Mouse (Mus musculus): ENCODE data around the gene Ltb4r2. TPM values are rescaled to one million over a fixed set of nuclear protein-coding genes. Genes with fewer than 3 reads are reported as not detected.
A peak's percentile ranks its signal among the peaks of the same experiment; 100 is the strongest.

Gene Ltb4r2
- polyA plus RNA-seq, 1 experiment, result 5.6 TPM

- no peaks in the 10 kb centered on the region for H3K9me3 ChIP-seq
Measured at GRCm38 (mm10) chr14:55787731-55788130, 26.5 kb downstream of the Ltb4r2 start.

DNA sequence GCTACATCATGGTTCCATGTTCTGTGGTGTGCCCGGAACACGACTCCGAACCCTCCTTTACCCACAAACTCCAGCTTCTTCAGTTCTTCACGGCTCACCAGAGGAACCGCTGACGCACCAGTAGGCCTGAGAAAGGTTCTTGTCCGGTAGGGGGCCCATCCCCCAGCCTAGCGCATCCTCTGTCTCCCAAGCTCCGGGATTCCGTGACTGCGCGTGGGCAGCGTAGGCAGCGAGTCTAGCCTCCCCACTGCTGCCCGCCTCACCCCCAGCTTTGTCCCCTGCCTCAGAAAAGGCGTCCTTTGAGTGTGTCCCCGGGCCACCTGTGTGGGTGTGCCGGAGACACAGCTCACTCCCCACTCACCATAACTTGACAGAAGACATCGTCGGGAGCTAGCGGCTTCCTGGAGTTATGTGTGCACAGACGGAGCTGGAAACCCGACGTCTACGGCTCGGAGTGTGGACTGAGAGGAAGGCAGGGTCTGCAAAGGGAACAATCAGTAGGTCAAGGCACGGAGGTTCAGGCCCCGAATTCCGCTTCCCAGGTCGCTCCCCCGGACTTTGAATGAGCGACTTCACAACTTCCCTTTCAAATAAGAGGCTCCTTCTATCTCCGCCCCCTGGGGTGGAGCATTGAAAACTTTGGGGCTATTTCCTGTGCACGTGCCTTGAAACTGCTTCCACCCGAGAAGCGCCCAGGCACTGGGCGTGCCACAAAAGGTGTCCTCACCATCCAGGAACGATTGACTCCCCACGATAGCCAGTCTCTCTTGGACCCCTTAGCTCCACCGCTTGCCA, 27.2 kb downstream of the Ltb4r2 start, which contains the start of gene Ripk3:
Ripk3 (minus strand) TSS at position 610 of the 795 bp plus-strand sequence.
- peaks cover 35% of the 10 kb centered on the region for H3K36me3 ChIP-seq (replicated peaks; ENCODE audit: low read length)
- H3K9me3 ChIP-seq, result no peaks in the 10 kb centered on the region
- TF ChIP-seq FLI1 (IDR thresholded peaks at IDR 0.05; ENCODE audit: low read length) (no peak), GATA1 (IDR thresholded peaks at IDR 0.05; ENCODE audit: borderline replicate concordance, low read length) (no peak)
- peak within 1 kb of the TSS; percentile 92 for H3K4me3 ChIP-seq (replicated peaks)
- peaks cover 6% of the 10 kb centered on the region for H3K27me3 ChIP-seq (replicated peaks)
- H3K4me1 ChIP-seq, result peaks cover 17% of the 10 kb centered on the region

More at GRCm38 (mm10) chr14:55787731-55788130, 26.5 kb downstream of the Ltb4r2 start:
- H3K27me3 ChIP-seq (replicated peaks), result peaks cover 9% of the 10 kb centered on the region
- TF ChIP-seq FLI1 (IDR thresholded peaks at IDR 0.05; ENCODE audit: low read length), result no peak
- no peak for TF ChIP-seq GATA1 (IDR thresholded peaks at IDR 0.05; ENCODE audit: borderline replicate concordance, low read length)
- peaks cover 24% of the 10 kb centered on the region for H3K4me1 ChIP-seq
- peaks cover 35% of the 10 kb centered on the region for H3K36me3 ChIP-seq (replicated peaks; ENCODE audit: low read length)
- H3K4me3 ChIP-seq (replicated peaks), result peak overlapping the region; percentile 92

DNA sequence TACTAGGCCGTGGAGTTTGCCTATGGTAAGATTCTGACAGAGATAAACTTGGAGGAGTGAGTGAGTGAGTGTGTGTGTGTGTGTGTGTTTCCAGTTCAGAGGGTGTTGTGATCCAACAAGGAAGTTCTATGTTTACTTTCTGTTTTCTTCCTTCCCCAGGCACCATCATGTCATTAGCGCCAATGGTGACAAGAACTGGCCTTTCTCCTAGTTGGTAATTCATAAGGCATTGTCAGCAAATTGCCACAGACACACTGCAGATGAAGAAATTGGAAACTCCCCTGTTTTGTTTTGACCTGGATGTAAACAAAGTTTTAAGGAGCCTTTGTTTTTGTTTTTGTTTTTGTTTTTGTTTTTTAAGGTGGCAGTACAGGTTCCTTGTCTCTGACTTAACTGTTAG, 32.2 kb downstream of the Ltb4r2 start:
- TF ChIP-seq GATA1 (IDR thresholded peaks at IDR 0.05; ENCODE audit: borderline replicate concordance, low read length) (no peak), FLI1 (IDR thresholded peaks at IDR 0.05; ENCODE audit: low read length) (no peak)
- no peak overlapping the region for H3K4me3 ChIP-seq (replicated peaks)

DNA sequence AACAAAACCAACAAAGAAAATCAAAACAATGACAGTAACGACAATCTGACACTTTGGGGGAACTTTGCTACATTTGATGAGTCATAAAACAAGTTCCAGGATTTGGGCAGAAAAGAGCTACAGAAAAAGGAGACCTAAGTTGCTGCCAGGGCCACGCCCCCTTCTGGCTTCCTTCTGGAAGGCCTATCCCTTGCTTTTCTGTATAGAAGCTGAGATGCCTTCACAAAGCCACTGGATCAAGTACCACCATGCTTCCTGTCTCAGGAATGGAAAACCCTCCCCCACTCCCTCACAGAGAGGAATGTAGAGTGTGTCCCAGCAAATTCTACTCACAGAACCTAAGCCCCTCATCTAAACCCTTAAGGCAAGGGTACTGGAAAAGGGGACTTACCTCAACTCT, 32.7 kb downstream of the Ltb4r2 start:
- TF ChIP-seq GATA1 (IDR thresholded peaks at IDR 0.05; ENCODE audit: borderline replicate concordance, low read length) (no peak), FLI1 (IDR thresholded peaks at IDR 0.05; ENCODE audit: low read length) (no peak)
- Histone ChIP-seq H3K9me3 (no peaks in the 10 kb centered on the region), H3K4me1 (peaks cover 23% of the 10 kb centered on the region), H3K27me3 (replicated peaks) (no peaks in the 10 kb centered on the region), H3K4me3 (replicated peaks) (no peak overlapping the region), H3K36me3 (replicated peaks; ENCODE audit: low read length) (no peaks in the 10 kb centered on the region)

More for the DNA sequence above, 32.2 kb downstream of the Ltb4r2 start:
- peaks cover 28% of the 10 kb centered on the region for H3K4me1 ChIP-seq
- H3K27me3 ChIP-seq (replicated peaks), result no peaks in the 10 kb centered on the region
- H3K9me3 ChIP-seq, result no peaks in the 10 kb centered on the region
- no peaks in the 10 kb centered on the region for H3K36me3 ChIP-seq (replicated peaks; ENCODE audit: low read length)

DNA sequence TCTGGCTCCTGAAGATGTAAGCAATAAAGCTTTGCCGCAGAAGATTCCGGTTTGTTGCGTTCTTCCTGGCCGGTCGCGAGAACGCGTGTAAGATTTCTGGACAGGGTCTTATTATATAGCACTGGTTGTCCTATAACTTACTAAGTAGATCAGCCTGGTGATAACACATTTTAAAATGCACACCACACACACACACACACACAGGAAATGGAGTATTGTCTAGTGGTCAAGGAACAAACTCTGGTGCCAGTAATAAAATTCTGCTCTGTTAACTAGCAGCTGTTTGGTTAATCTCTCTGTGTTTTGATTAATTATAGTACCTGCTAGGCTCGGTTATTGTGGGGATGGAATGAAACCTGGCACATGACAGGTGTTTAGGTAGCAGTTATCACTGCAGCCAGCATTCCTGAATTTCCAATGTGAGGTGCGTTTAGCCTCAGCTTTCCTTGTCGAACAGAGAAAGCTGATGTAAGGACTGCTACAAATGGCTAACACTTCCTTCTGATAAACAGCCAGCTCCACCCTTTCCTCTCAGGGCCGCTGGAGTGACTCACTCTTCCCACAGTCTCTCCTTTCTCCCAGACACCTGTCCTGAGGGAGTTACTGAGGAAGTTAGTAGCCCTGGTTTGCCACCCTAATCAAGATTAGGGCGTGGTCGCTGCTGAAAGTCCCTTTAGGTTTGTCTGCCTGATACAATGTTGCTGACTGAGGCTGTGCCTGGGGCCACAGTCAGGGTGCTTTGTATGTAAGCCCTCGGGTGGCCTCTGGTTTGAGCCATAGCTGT, 34.3 kb downstream of the Ltb4r2 start:
- Histone ChIP-seq H3K9me3 (no peaks in the 10 kb centered on the region), H3K4me3 (replicated peaks) (peak overlapping the region; percentile 62), H3K27me3 (replicated peaks) (no peaks in the 10 kb centered on the region), H3K4me1 (peaks cover 22% of the 10 kb centered on the region), H3K36me3 (replicated peaks; ENCODE audit: low read length) (no peaks in the 10 kb centered on the region)
- no peak; the same call in 2 of the 3 replicates for TF ChIP-seq GATA1 (IDR thresholded peaks at IDR 0.05; ENCODE audit: borderline replicate concordance, low read length)
- no peak for TF ChIP-seq FLI1 (IDR thresholded peaks at IDR 0.05; ENCODE audit: low read length)

Other genes with a start within 250 kb of the Ltb4r2 start
- gene Nrl, start 236.4 kb upstream of the Ltb4r2 start, polyA plus RNA-seq (2012; ENCODE audit: insufficient read depth, low replicate concordance), result not detected in 2 replicates
- gene Pck2, start 221.2 kb upstream of the Ltb4r2 start, polyA plus RNA-seq (2012; ENCODE audit: insufficient read depth, low replicate concordance), result 19.1 and 50.7 TPM in 2 replicates
- 11.5 and 17.6 TPM in 2 replicates for gene Dcaf11, start 201.4 kb upstream of the Ltb4r2 start, polyA plus RNA-seq (2012; ENCODE audit: insufficient read depth, low replicate concordance)
- gene A730061H03Rik, start 201.0 kb upstream of the Ltb4r2 start, polyA plus RNA-seq (2012; ENCODE audit: insufficient read depth, low replicate concordance), result not detected in 2 replicates
- not detected in 2 replicates for gene Fitm1, start 185.8 kb upstream of the Ltb4r2 start, polyA plus RNA-seq (2012; ENCODE audit: insufficient read depth, low replicate concordance)
- 66.3 and 162 TPM in 2 replicates for gene Psme1, start 183.3 kb upstream of the Ltb4r2 start, polyA plus RNA-seq (2012; ENCODE audit: insufficient read depth, low replicate concordance)
- 2.0 and 18.9 TPM in 2 replicates for gene Emc9, start 176.1 kb upstream of the Ltb4r2 start, polyA plus RNA-seq (2012; ENCODE audit: insufficient read depth, low replicate concordance)
- 23.2 and 78.2 TPM in 2 replicates for gene Psme2, start 170.3 kb upstream of the Ltb4r2 start, polyA plus RNA-seq (2012; ENCODE audit: insufficient read depth, low replicate concordance)
- gene Rnf31, start 169.7 kb upstream of the Ltb4r2 start, polyA plus RNA-seq (2012; ENCODE audit: insufficient read depth, low replicate concordance), result 17.1 and 20.4 TPM in 2 replicates
- gene Irf9, start 157.9 kb upstream of the Ltb4r2 start, polyA plus RNA-seq (2012; ENCODE audit: insufficient read depth, low replicate concordance), result 40.0 and 114 TPM in 2 replicates
- 1.4 and 9.7 TPM in 2 replicates for gene Rec8, start 143.4 kb upstream of the Ltb4r2 start, polyA plus RNA-seq (2012; ENCODE audit: insufficient read depth, low replicate concordance)
- 12.4 and 38.3 TPM in 2 replicates for gene Ipo4, start 125.5 kb upstream of the Ltb4r2 start, polyA plus RNA-seq (2012; ENCODE audit: insufficient read depth, low replicate concordance)
- 0.64 and 4.9 TPM in 2 replicates for gene Gm49378, start 123.5 kb upstream of the Ltb4r2 start, polyA plus RNA-seq (2012; ENCODE audit: insufficient read depth, low replicate concordance)
- 5.8 and 9.0 TPM in 2 replicates for gene Tm9sf1, start 117.6 kb upstream of the Ltb4r2 start, polyA plus RNA-seq (2012; ENCODE audit: insufficient read depth, low replicate concordance)
- gene Tssk4, start 111.2 kb upstream of the Ltb4r2 start, polyA plus RNA-seq (2012; ENCODE audit: insufficient read depth, low replicate concordance), result 0.23 TPM in 1 of 2 replicates, not detected in the other
- 3.3 and 20.1 TPM in 2 replicates for gene Mdp1, start 100.9 kb upstream of the Ltb4r2 start, polyA plus RNA-seq (2012; ENCODE audit: insufficient read depth, low replicate concordance)
- gene Gmpr2, start 89.5 kb upstream of the Ltb4r2 start, polyA plus RNA-seq (2012; ENCODE audit: insufficient read depth, low replicate concordance), result 12.5 and 39.5 TPM in 2 replicates
- gene Nedd8, start 89.3 kb upstream of the Ltb4r2 start, polyA plus RNA-seq (2012; ENCODE audit: insufficient read depth, low replicate concordance), result 10.8 and 102 TPM in 2 replicates
- 15.6 and 18.7 TPM in 2 replicates for gene Tinf2, start 79.6 kb upstream of the Ltb4r2 start, polyA plus RNA-seq (2012; ENCODE audit: insufficient read depth, low replicate concordance)
- gene Tgm1, start 47.5 kb upstream of the Ltb4r2 start, polyA plus RNA-seq (2012; ENCODE audit: insufficient read depth, low replicate concordance), result 1.1 and 2.7 TPM in 2 replicates
- 9.5 and 9.9 TPM in 2 replicates for gene Rabggta, start 39.2 kb upstream of the Ltb4r2 start, polyA plus RNA-seq (2012; ENCODE audit: insufficient read depth, low replicate concordance)
- 1.2 and 3.7 TPM in 2 replicates for gene Dhrs1, start 15.7 kb upstream of the Ltb4r2 start, polyA plus RNA-seq (2012; ENCODE audit: insufficient read depth, low replicate concordance)
- gene Nop9, start 15.7 kb upstream of the Ltb4r2 start, polyA plus RNA-seq (2012; ENCODE audit: insufficient read depth, low replicate concordance), result 18.3 and 25.1 TPM in 2 replicates
- 1.5 and 3.3 TPM in 2 replicates for gene Cideb, start 3.0 kb upstream of the Ltb4r2 start, polyA plus RNA-seq (2012; ENCODE audit: insufficient read depth, low replicate concordance)
- 24.2 and 36.1 TPM in 2 replicates for gene Ltb4r1, start 4.5 kb downstream of the Ltb4r2 start, polyA plus RNA-seq (2012; ENCODE audit: insufficient read depth, low replicate concordance)
- gene Adcy4, start 22.7 kb downstream of the Ltb4r2 start, polyA plus RNA-seq (2012; ENCODE audit: insufficient read depth, low replicate concordance), result not detected in 2 replicates
- 38.4 and 95.9 TPM in 2 replicates for gene Ripk3, start 27.4 kb downstream of the Ltb4r2 start, polyA plus RNA-seq (2012; ENCODE audit: insufficient read depth, low replicate concordance)
- gene Nfatc4, start 61.7 kb downstream of the Ltb4r2 start, polyA plus RNA-seq (2012; ENCODE audit: insufficient read depth, low replicate concordance), result 0.08 TPM in 1 of 2 replicates, not detected in the other
- gene Nynrin, start 92.6 kb downstream of the Ltb4r2 start, polyA plus RNA-seq (2012; ENCODE audit: insufficient read depth, low replicate concordance), result 0.61 and 1.4 TPM in 2 replicates
- 1.2 TPM in 1 of 2 replicates, not detected in the other for gene Cbln3, start 123.0 kb downstream of the Ltb4r2 start, polyA plus RNA-seq (2012; ENCODE audit: insufficient read depth, low replicate concordance)
- gene Khnyn, start 123.5 kb downstream of the Ltb4r2 start, polyA plus RNA-seq (2012; ENCODE audit: insufficient read depth, low replicate concordance), result 7.3 and 10.5 TPM in 2 replicates
- gene Sdr39u1, start 138.9 kb downstream of the Ltb4r2 start, polyA plus RNA-seq (2012; ENCODE audit: insufficient read depth, low replicate concordance), result 6.6 TPM in 1 of 2 replicates, not detected in the other
- 0.87 TPM in 1 of 2 replicates, not detected in the other for gene Cma1, start 183.2 kb downstream of the Ltb4r2 start, polyA plus RNA-seq (2012; ENCODE audit: insufficient read depth, low replicate concordance)
- not detected in 2 replicates for gene Cma2, start 189.6 kb downstream of the Ltb4r2 start, polyA plus RNA-seq (2012; ENCODE audit: insufficient read depth, low replicate concordance)